Mouse (Mus musculus) olfactory bulb, adult 2 months (tissue): ENCODE results near the gene Slc39a11.

ENCODE experiments used
- CTCF ChIP-seq: fragments of 200-500 bp; IDR thresholded peaks from 2 replicates; pipeline ENCODE4 v1.5.1; 2012; ENCODE audit warnings: low read depth, mild to moderate bottlenecking, low read length, moderate library complexity; ENCODE audit not compliant: insufficient read depth
- POLR2A ChIP-seq: fragments of 200-500 bp; IDR thresholded peaks from 2 replicates; pipeline ENCODE4 v1.6.1; 2012; ENCODE audit warnings: mild to moderate bottlenecking, low read depth, low read length, moderate library complexity; ENCODE audit not compliant: insufficient read depth

DNA sequence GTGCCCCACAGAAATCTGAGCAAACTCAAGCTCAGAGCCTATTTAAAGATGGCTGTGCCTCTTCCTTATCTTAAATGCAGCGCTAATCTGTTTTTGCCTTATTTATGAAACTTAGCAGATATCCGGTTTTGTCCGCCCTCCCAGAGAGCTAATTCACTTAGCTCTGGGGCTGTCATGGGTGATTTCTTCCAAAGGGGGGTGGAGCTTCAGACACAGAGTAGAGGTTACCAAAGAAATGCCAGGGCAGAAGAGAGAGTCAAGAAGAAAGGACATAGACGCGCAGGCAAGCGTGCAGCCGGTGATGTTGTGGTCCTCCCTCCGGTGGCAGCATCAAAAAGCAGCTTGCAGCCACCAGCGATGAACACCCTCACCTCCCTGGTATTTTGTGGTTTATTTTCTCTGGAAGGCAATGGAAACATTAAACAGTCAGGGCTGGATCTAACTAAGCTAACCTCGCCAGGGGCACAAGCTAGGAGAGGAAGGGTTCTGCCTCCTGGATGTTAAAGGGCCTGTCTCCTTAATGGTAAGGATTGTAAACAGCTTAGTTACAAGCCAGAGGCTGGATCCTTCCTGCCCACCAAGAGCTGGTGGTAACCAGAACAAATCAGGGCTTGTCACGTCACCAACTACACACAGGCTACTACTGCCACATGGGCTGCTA, 103.5 kb downstream of the Slc39a11 start:
- TF ChIP-seq CTCF (no peak), POLR2A (no peak)
